Mouse (Mus musculus) heart, postnatal 0 days (tissue): Measurements from ENCODE around the gene Ubqlnl. TPM values are rescaled to one million over a fixed set of nuclear protein-coding genes. Genes with fewer than 3 reads are reported as not detected.

Experiments used
- ATAC-seq: fragments of 200-750 bp; cut with Nextera tagmentation; 2 replicates; pipeline ENCODE4 v1.8.0; 2017; ENCODE audit warnings: low read depth, moderate number of reproducible peaks, moderate library complexity; ENCODE audit not compliant: insufficient read depth
- DNase-seq: peaks from one replicate; pipeline ENCODE4 v3.0.0-alpha.2; 2016; ENCODE audit warnings: low spot score
- H3K27ac ChIP-seq: fragments of 300-500 bp; sonication (generic); 2 replicates; pipeline ENCODE4 v1.5.1; 2014; ENCODE audit warnings: low read depth, mild to moderate bottlenecking
- H3K27me3 ChIP-seq: fragments of 300-500 bp; sonication (generic); 2 replicates; pipeline ENCODE4 v1.6.1; 2014; ENCODE audit warnings: low read length, mixed read lengths; ENCODE audit not compliant: control insufficient read depth, insufficient read depth
- H3K36me3 ChIP-seq: fragments of 300-500 bp; sonication (generic); replicated peaks from 2 replicates; pipeline ENCODE4 v1.6.1; 2014; ENCODE audit warnings: low read length, mixed read lengths; ENCODE audit not compliant: control insufficient read depth, insufficient read depth
- H3K4me1 ChIP-seq: fragments of 300-500 bp; sonication (generic); 2 replicates; pipeline ENCODE4 v1.6.1; 2014; ENCODE audit warnings: antibody characterized with exemption; ENCODE audit not compliant: control insufficient read depth, insufficient read depth
- H3K4me2 ChIP-seq: fragments of 300-500 bp; sonication (generic); 2 replicates; pipeline ENCODE4 v1.6.1; 2014; ENCODE audit warnings: low read depth, mild to moderate bottlenecking, low read length, moderate library complexity
- H3K4me3 ChIP-seq: fragments of 300-500 bp; sonication (generic); 2 replicates; pipeline ENCODE4 v1.5.1; 2014; ENCODE audit warnings: low read depth, low read length
- H3K9ac ChIP-seq: fragments of 300-500 bp; sonication (generic); replicated peaks from 2 replicates; pipeline ENCODE4 v1.6.1; 2014; ENCODE audit warnings: low read depth, low read length, mixed read lengths
- H3K9me3 ChIP-seq: fragments of 300-500 bp; sonication (generic); replicated peaks from 2 replicates; pipeline ENCODE4 v1.6.1; 2016; ENCODE audit warnings: low read length; ENCODE audit not compliant: control insufficient read depth
- CTCF ChIP-seq: IDR thresholded peaks from 2 replicates; pipeline ENCODE4 v1.5.1; 2016; ENCODE audit warnings: antibody characterized with exemption, control low read depth, low read depth
- EP300 ChIP-seq: IDR thresholded peaks from 2 replicates; pipeline ENCODE4 v1.6.1; 2016; ENCODE audit warnings: antibody characterized with exemption, low read depth
- WGBS: fragments of 180-500 bp; shearing (Covaris S2); extraction: QIAGEN DNeasy Blood & Tissue Kit; methylation state at CpG from one replicate; pipeline ENCODE4 v1.1.7; 2014; 5-methylcytosine and 5-hydroxymethylcytosine counted together
- polyA plus RNA-seq: library from polyadenylated mRNA; unstranded; fragments of >200 nt; fragmentation: Nextera tagmentation; extraction: Ambion mirVana; gene quantifications from 2 replicates; pipeline ENCODE4 v1.2.1, GENCODE M21; 2015
- total RNA-seq: library from RNA; depleted of rRNA; stranded (reverse); fragments of >200 nt; gene quantifications from 2 replicates; pipeline ENCODE4 v1.2.3, GENCODE M21; 2014; ENCODE audit warnings: low replicate concordance; rRNA removed

Ubqlnl gene
- total and polyA plus RNA-seq, 2 experiments from 2014 or later = not detected

GRCm38 (mm10) chr7:104129726-104130125 lies 20.6 kb downstream of the Ubqlnl start, which contains the start of gene Ubqln5:
TSS of gene Ubqln5 (minus strand) at chr7:104129826.
- no peak within 1 kb of the TSS for H3K27ac ChIP-seq
- no peak within 1 kb of the TSS for H3K4me2 ChIP-seq
- ATAC-seq = no peak
- H3K9me3 ChIP-seq = no peaks in the 10 kb centered on the region
- H3K36me3 ChIP-seq = no peaks in the 10 kb centered on the region
- H3K4me1 ChIP-seq = no peaks in the 10 kb centered on the region
- no peaks in the 10 kb centered on the region for H3K27me3 ChIP-seq
- TF ChIP-seq CTCF (no peak), EP300 (no peak)
- 77% methylated on average over 5 of the region's 5 CpGs for WGBS
- H3K9ac ChIP-seq = no peak within 1 kb of the TSS
- no peak within 1 kb of the TSS for H3K4me3 ChIP-seq
- no peak for DNase-seq

GRCm38 (mm10) chr7:104104757-104104972 lies 45.7 kb downstream of the Ubqlnl start, which contains the start of gene Olfr646:
TSS of gene Olfr646 (plus strand) at chr7:104104873.
- Histone ChIP-seq H3K9ac (no peak within 1 kb of the TSS), H3K36me3 (no peaks in the 10 kb centered on the region), H3K4me2 (no peak within 1 kb of the TSS), H3K4me3 (no peak within 1 kb of the TSS), H3K4me1 (no peaks in the 10 kb centered on the region), H3K9me3 (no peaks in the 10 kb centered on the region), H3K27me3 (no peaks in the 10 kb centered on the region), H3K27ac (no peak within 1 kb of the TSS)
- TF ChIP-seq CTCF (no peak), EP300 (no peak)
- no peak for DNase-seq
- ATAC-seq = no peak

GRCm38 (mm10) chr7:104103913-104104756 lies 46.2 kb downstream of the Ubqlnl start:
- 56% methylated on average over 4 of the region's 4 CpGs for WGBS
- Histone ChIP-seq H3K4me1 (no peaks in the 10 kb centered on the region), H3K9me3 (no peaks in the 10 kb centered on the region), H3K36me3 (no peaks in the 10 kb centered on the region), H3K27ac (no peak overlapping the region), H3K27me3 (no peaks in the 10 kb centered on the region), H3K9ac (no peak overlapping the region), H3K4me3 (no peak overlapping the region), H3K4me2 (no peak overlapping the region)
- DNase-seq = no peak
- no peak for ATAC-seq
- no peak for TF ChIP-seq CTCF
- TF ChIP-seq EP300 = no peak

Other genes with a start within 250 kb of the Ubqlnl start
- gene Olfr65, start 247.1 kb downstream of the Ubqlnl start, total RNA-seq = not detected in 2 replicates
- not detected in 2 replicates for gene Olfr65, start 247.1 kb downstream of the Ubqlnl start, polyA plus RNA-seq
- gene Olfr631, start 221.7 kb downstream of the Ubqlnl start, total RNA-seq = not detected in 2 replicates
- not detected in 2 replicates for gene Olfr631, start 221.7 kb downstream of the Ubqlnl start, polyA plus RNA-seq
- not detected in 2 replicates for gene Olfr632, start 216.2 kb downstream of the Ubqlnl start, total RNA-seq
- not detected in 2 replicates for gene Olfr632, start 216.2 kb downstream of the Ubqlnl start, polyA plus RNA-seq
- gene Olfr633, start 206.1 kb downstream of the Ubqlnl start, total RNA-seq = not detected in 2 replicates
- gene Olfr633, start 206.1 kb downstream of the Ubqlnl start, polyA plus RNA-seq = not detected in 2 replicates
- gene Olfr635, start 179.4 kb downstream of the Ubqlnl start, total RNA-seq = not detected in 2 replicates
- gene Olfr635, start 179.4 kb downstream of the Ubqlnl start, polyA plus RNA-seq = not detected in 2 replicates
- gene Olfr638, start 151.8 kb downstream of the Ubqlnl start, total RNA-seq = not detected in 2 replicates
- not detected in 2 replicates for gene Olfr638, start 151.8 kb downstream of the Ubqlnl start, polyA plus RNA-seq
- gene Olfr639, start 133.3 kb downstream of the Ubqlnl start, total RNA-seq = not detected in 2 replicates
- gene Olfr639, start 133.3 kb downstream of the Ubqlnl start, polyA plus RNA-seq = not detected in 2 replicates
- gene Olfr640, start 125.0 kb downstream of the Ubqlnl start, total RNA-seq = not detected in 2 replicates
- not detected in 2 replicates for gene Olfr640, start 125.0 kb downstream of the Ubqlnl start, polyA plus RNA-seq
- not detected in 2 replicates for gene Olfr641, start 115.1 kb downstream of the Ubqlnl start, total RNA-seq
- gene Olfr641, start 115.1 kb downstream of the Ubqlnl start, polyA plus RNA-seq = not detected in 2 replicates
- gene Olfr642, start 97.9 kb downstream of the Ubqlnl start, total RNA-seq = not detected in 2 replicates
- gene Olfr642, start 97.9 kb downstream of the Ubqlnl start, polyA plus RNA-seq = not detected in 2 replicates
- gene 4930516K23Rik, start 89.1 kb downstream of the Ubqlnl start, total RNA-seq = not detected in 2 replicates
- not detected in 2 replicates for gene 4930516K23Rik, start 89.1 kb downstream of the Ubqlnl start, polyA plus RNA-seq
- not detected in 2 replicates for gene Olfr644, start 78.7 kb downstream of the Ubqlnl start, total RNA-seq
- not detected in 2 replicates for gene Olfr644, start 78.7 kb downstream of the Ubqlnl start, polyA plus RNA-seq
- not detected in 2 replicates for gene Olfr645, start 65.1 kb downstream of the Ubqlnl start, total RNA-seq
- not detected in 2 replicates for gene Olfr645, start 65.1 kb downstream of the Ubqlnl start, polyA plus RNA-seq
- not detected in 2 replicates for gene Olfr646, start 45.7 kb downstream of the Ubqlnl start, total RNA-seq
- not detected in 2 replicates for gene Olfr646, start 45.7 kb downstream of the Ubqlnl start, polyA plus RNA-seq
- gene Ubqln5, start 20.7 kb downstream of the Ubqlnl start, total RNA-seq = not detected in 2 replicates
- not detected in 2 replicates for gene Ubqln5, start 20.7 kb downstream of the Ubqlnl start, polyA plus RNA-seq
- not detected in 2 replicates for gene Olfr643, start 13.2 kb downstream of the Ubqlnl start, total RNA-seq
- gene Olfr643, start 13.2 kb downstream of the Ubqlnl start, polyA plus RNA-seq = not detected in 2 replicates
- not detected in 2 replicates for gene Ubqln3, start 7.3 kb downstream of the Ubqlnl start, total RNA-seq
- not detected in 2 replicates for gene Ubqln3, start 7.3 kb downstream of the Ubqlnl start, polyA plus RNA-seq
- not detected in 2 replicates for gene Olfm5, start 14.3 kb upstream of the Ubqlnl start, total RNA-seq
- gene Olfm5, start 14.3 kb upstream of the Ubqlnl start, polyA plus RNA-seq = not detected in 2 replicates
- not detected in 2 replicates for gene Olfr648, start 32.8 kb upstream of the Ubqlnl start, total RNA-seq
- 0.07 and 0.08 TPM in 2 replicates for gene Olfr648, start 32.8 kb upstream of the Ubqlnl start, polyA plus RNA-seq
- not detected in 2 replicates for gene Olfr649, start 45.4 kb upstream of the Ubqlnl start, total RNA-seq
- gene Olfr649, start 45.4 kb upstream of the Ubqlnl start, polyA plus RNA-seq = not detected in 2 replicates
- 2.9 and 7.3 TPM in 2 replicates for gene Trim6, start 68.2 kb upstream of the Ubqlnl start, total RNA-seq
- 0.73 and 1.4 TPM in 2 replicates for gene Trim6, start 68.2 kb upstream of the Ubqlnl start, polyA plus RNA-seq
- gene Trim34a, start 93.9 kb upstream of the Ubqlnl start, total RNA-seq = 5.7 and 7.5 TPM in 2 replicates
- 2.1 and 2.5 TPM in 2 replicates for gene Trim34a, start 93.9 kb upstream of the Ubqlnl start, polyA plus RNA-seq
- 0.12 and 0.27 TPM in 2 replicates for gene Trim5, start 137.5 kb upstream of the Ubqlnl start, total RNA-seq
- gene Trim5, start 137.5 kb upstream of the Ubqlnl start, polyA plus RNA-seq = 0.37 and 0.38 TPM in 2 replicates
- 7.7 and 13.6 TPM in 2 replicates for gene Trim12a, start 164.9 kb upstream of the Ubqlnl start, total RNA-seq
- gene Trim12a, start 164.9 kb upstream of the Ubqlnl start, polyA plus RNA-seq = 6.6 and 7.1 TPM in 2 replicates
- not detected in 2 replicates for gene Trim34b, start 178.9 kb upstream of the Ubqlnl start, total RNA-seq
- 0.08 TPM in 1 of 2 replicates, not detected in the other for gene Trim34b, start 178.9 kb upstream of the Ubqlnl start, polyA plus RNA-seq
- 3.9 and 7.1 TPM in 2 replicates for gene Trim12c, start 202.8 kb upstream of the Ubqlnl start, total RNA-seq
- 1.5 and 1.7 TPM in 2 replicates for gene Trim12c, start 202.8 kb upstream of the Ubqlnl start, polyA plus RNA-seq
- gene Trim30b, start 219.3 kb upstream of the Ubqlnl start, total RNA-seq = not detected in 2 replicates
- 0.16 and 0.18 TPM in 2 replicates for gene Trim30b, start 219.3 kb upstream of the Ubqlnl start, polyA plus RNA-seq